In genomic region chr10:80164998-80165344, GRCm38 (mm10) we compare ENCODE assay signal across 7 mouse cellular contexts. TPM values are rescaled to one million over a fixed set of nuclear protein-coding genes. Genes with fewer than 3 reads are reported as not detected.
DNase-seq lines count a peak whose midpoint lies in the region; ATAC-seq lines count a peak whose summit lies in the region.

No protein-coding gene starts in this region.

- peaks cover 13% of the 10 kb centered on the region for H3K36me3 ChIP-seq in embryonic facial prominence, embryonic 10.5 days (replicated peaks)
- peaks cover 11% of the 10 kb centered on the region for H3K36me3 ChIP-seq in limb, embryonic 10.5 days
- H3K36me3 ChIP-seq in midbrain, embryonic 12.5 days: peaks cover 3% of the 10 kb centered on the region

- H3K4me1 ChIP-seq in embryonic facial prominence, embryonic 10.5 days: peaks cover 85% of the 10 kb centered on the region
- peaks cover 82% of the 10 kb centered on the region for H3K4me1 ChIP-seq in limb, embryonic 10.5 days
- H3K4me1 ChIP-seq in midbrain, embryonic 12.5 days: peaks cover 69% of the 10 kb centered on the region

- peak; percentile 51 for ATAC-seq in granulocyte monocyte progenitor cell, adult 5-6 weeks (replicated peaks; ENCODE audit: poor library complexity, severe bottlenecking)
- ATAC-seq in midbrain, embryonic 12.5 days (ENCODE audit: low FRiP score, low read depth): peak; percentile 24

- H3K9ac ChIP-seq in midbrain, embryonic 12.5 days (replicated peaks): peak overlapping the region; percentile 45; the same call in 1 of the 2 replicates

- DNase-seq in adrenal gland, adult 8-10 months: peak; percentile 96
- DNase-seq in embryonic facial prominence, embryonic 10.5 days (ENCODE audit: low spot score): peak; percentile 95
- peak; percentile 97 for DNase-seq in kidney, adult 11 months
- DNase-seq in limb, embryonic 10.5 days (ENCODE audit: low spot score): peak; percentile 95
- DNase-seq in skeletal muscle tissue, adult 2 months (ENCODE audit: low read depth, low spot score): peak; percentile 96

- peak overlapping the region; percentile 57 for H3K4me2 ChIP-seq in midbrain, embryonic 12.5 days (replicated peaks)

- H3K9me3 ChIP-seq in embryonic facial prominence, embryonic 10.5 days: no peaks in the 10 kb centered on the region
- no peaks in the 10 kb centered on the region for H3K9me3 ChIP-seq in limb, embryonic 10.5 days (replicated peaks)
- H3K9me3 ChIP-seq in midbrain, embryonic 12.5 days: no peaks in the 10 kb centered on the region

- H3K27me3 ChIP-seq in embryonic facial prominence, embryonic 10.5 days (replicated peaks; ENCODE audit: low read depth, poor library complexity, severe bottlenecking): no peaks in the 10 kb centered on the region
- no peaks in the 10 kb centered on the region for H3K27me3 ChIP-seq in limb, embryonic 10.5 days (ENCODE audit: low read depth, poor library complexity, severe bottlenecking)
- H3K27me3 ChIP-seq in midbrain, embryonic 12.5 days: peaks cover 6% of the 10 kb centered on the region; the same call in 1 of the 2 replicates

- H3K27ac ChIP-seq in embryonic facial prominence, embryonic 10.5 days (replicated peaks): peak overlapping the region; percentile 76
- peak overlapping the region; percentile 61 for H3K27ac ChIP-seq in limb, embryonic 10.5 days
- peak overlapping the region; percentile 77 for H3K27ac ChIP-seq in midbrain, embryonic 12.5 days (replicated peaks)

- WGBS in embryonic facial prominence, embryonic 10.5 days: under 1% methylated on average over 17 of the region's 17 CpGs
- under 1% methylated on average over 17 of the region's 17 CpGs for WGBS in limb, embryonic 10.5 days
- 1% methylated on average over 17 of the region's 17 CpGs for WGBS in midbrain, embryonic 12.5 days

- H3K4me3 ChIP-seq in embryonic facial prominence, embryonic 10.5 days: peak overlapping the region; percentile 58
- peak overlapping the region; percentile 48 for H3K4me3 ChIP-seq in limb, embryonic 10.5 days
- H3K4me3 ChIP-seq in midbrain, embryonic 12.5 days: peak overlapping the region; percentile 35

RNA-seq across cellular contexts. Expression of gene Cirbp, which starts 0.8 kb away (rescaled TPM):
- total RNA-seq in adrenal gland, adult 8-10 months (2022): 100 to 1,000 TPM in 3 of 4 experiments, 10 to 100 TPM in 1; 44.2 to 234 (median 162) TPM
- 93.2 and 110 TPM in 2 replicates for polyA plus RNA-seq in embryonic facial prominence, embryonic 10.5 days (2016; fragmentation: Nextera tagmentation; extraction: Ambion mirVana)
- 25.3 and 70.7 TPM in 2 replicates for total RNA-seq in granulocyte monocyte progenitor cell, adult 5-6 weeks (2014; fragmentation: Nextera tagmentation)
- total RNA-seq in granulocyte monocyte progenitor cell, adult 5-6 weeks (2017): 36.8 and 40.7 TPM in 2 replicates
- 90.7 and 129 TPM in 2 replicates for polyA plus RNA-seq in limb, embryonic 10.5 days (2016; fragmentation: Nextera tagmentation; extraction: Ambion mirVana)
- polyA plus RNA-seq in midbrain, embryonic 12.5 days (2016; fragmentation: Nextera tagmentation; extraction: Ambion mirVana): 227 and 233 TPM in 2 replicates

RNA-seq across cellular contexts. Expression of gene 1600002K03Rik, which starts 7.8 kb away (rescaled TPM):
- 10 to 100 TPM; 18.1 to 22.1 (median 21.7) TPM for total RNA-seq in adrenal gland, adult 8-10 months (2022)
- polyA plus RNA-seq in embryonic facial prominence, embryonic 10.5 days (2016; fragmentation: Nextera tagmentation; extraction: Ambion mirVana): 10.8 and 12.0 TPM in 2 replicates
- total RNA-seq in granulocyte monocyte progenitor cell, adult 5-6 weeks (2014; fragmentation: Nextera tagmentation): 17.2 and 43.4 TPM in 2 replicates
- total RNA-seq in granulocyte monocyte progenitor cell, adult 5-6 weeks (2017): 11.2 and 11.5 TPM in 2 replicates
- 8.7 and 13.1 TPM in 2 replicates for polyA plus RNA-seq in limb, embryonic 10.5 days (2016; fragmentation: Nextera tagmentation; extraction: Ambion mirVana)
- 12.9 and 13.6 TPM in 2 replicates for polyA plus RNA-seq in midbrain, embryonic 12.5 days (2016; fragmentation: Nextera tagmentation; extraction: Ambion mirVana)

RNA-seq across cellular contexts. Expression of gene Efna2, which starts 14.3 kb away (rescaled TPM):
- total RNA-seq in adrenal gland, adult 8-10 months (2022): 1 to 10 TPM; 2.4 to 5.2 (median 3.3) TPM
- 45.2 and 50.1 TPM in 2 replicates for polyA plus RNA-seq in embryonic facial prominence, embryonic 10.5 days (2016; fragmentation: Nextera tagmentation; extraction: Ambion mirVana)
- not detected in 2 replicates for total RNA-seq in granulocyte monocyte progenitor cell, adult 5-6 weeks (2014; fragmentation: Nextera tagmentation)
- total RNA-seq in granulocyte monocyte progenitor cell, adult 5-6 weeks (2017): 0.05 TPM in 1 of 2 replicates, not detected in the other
- polyA plus RNA-seq in limb, embryonic 10.5 days (2016; fragmentation: Nextera tagmentation; extraction: Ambion mirVana): 63.1 and 66.8 TPM in 2 replicates
- polyA plus RNA-seq in midbrain, embryonic 12.5 days (2016; fragmentation: Nextera tagmentation; extraction: Ambion mirVana): 114 and 127 TPM in 2 replicates

RNA-seq across cellular contexts. Expression of gene Midn, which starts 16.9 kb away (rescaled TPM):
- 100 to 1,000 TPM in 1 of 4 experiments, 10 to 100 TPM in 3; 56.4 to 145 (median 90.1) TPM for total RNA-seq in adrenal gland, adult 8-10 months (2022)
- 22.2 TPM in 2 replicates for polyA plus RNA-seq in embryonic facial prominence, embryonic 10.5 days (2016; fragmentation: Nextera tagmentation; extraction: Ambion mirVana)
- total RNA-seq in granulocyte monocyte progenitor cell, adult 5-6 weeks (2014; fragmentation: Nextera tagmentation): 26.7 and 36.8 TPM in 2 replicates
- 10.0 and 17.4 TPM in 2 replicates for total RNA-seq in granulocyte monocyte progenitor cell, adult 5-6 weeks (2017)
- 26.2 and 27.1 TPM in 2 replicates for polyA plus RNA-seq in limb, embryonic 10.5 days (2016; fragmentation: Nextera tagmentation; extraction: Ambion mirVana)
- polyA plus RNA-seq in midbrain, embryonic 12.5 days (2016; fragmentation: Nextera tagmentation; extraction: Ambion mirVana): 41.7 and 46.4 TPM in 2 replicates

RNA-seq across cellular contexts. Expression of gene Cbarp, which starts 24.3 kb away (rescaled TPM):
- 10 to 100 TPM; 58.4 to 92.4 (median 81.9) TPM for total RNA-seq in adrenal gland, adult 8-10 months (2022)
- 4.9 and 8.5 TPM in 2 replicates for polyA plus RNA-seq in embryonic facial prominence, embryonic 10.5 days (2016; fragmentation: Nextera tagmentation; extraction: Ambion mirVana)
- 0.73 and 5.3 TPM in 2 replicates for total RNA-seq in granulocyte monocyte progenitor cell, adult 5-6 weeks (2014; fragmentation: Nextera tagmentation)
- 0.36 TPM in 1 of 2 replicates, not detected in the other for total RNA-seq in granulocyte monocyte progenitor cell, adult 5-6 weeks (2017)
- 3.3 and 4.7 TPM in 2 replicates for polyA plus RNA-seq in limb, embryonic 10.5 days (2016; fragmentation: Nextera tagmentation; extraction: Ambion mirVana)
- 19.3 and 20.0 TPM in 2 replicates for polyA plus RNA-seq in midbrain, embryonic 12.5 days (2016; fragmentation: Nextera tagmentation; extraction: Ambion mirVana)

Comparison
In these comparisons a context has a peak if more than half of its experiments do, and no peak if none do; other contexts are left out.
1. Peak in every context shown above with its lines: DNase-seq, ATAC-seq, H3K4me3 ChIP-seq and H3K27ac ChIP-seq.